ENCODE assay signal across 8 mouse cellular contexts in the genomic region with DNA sequence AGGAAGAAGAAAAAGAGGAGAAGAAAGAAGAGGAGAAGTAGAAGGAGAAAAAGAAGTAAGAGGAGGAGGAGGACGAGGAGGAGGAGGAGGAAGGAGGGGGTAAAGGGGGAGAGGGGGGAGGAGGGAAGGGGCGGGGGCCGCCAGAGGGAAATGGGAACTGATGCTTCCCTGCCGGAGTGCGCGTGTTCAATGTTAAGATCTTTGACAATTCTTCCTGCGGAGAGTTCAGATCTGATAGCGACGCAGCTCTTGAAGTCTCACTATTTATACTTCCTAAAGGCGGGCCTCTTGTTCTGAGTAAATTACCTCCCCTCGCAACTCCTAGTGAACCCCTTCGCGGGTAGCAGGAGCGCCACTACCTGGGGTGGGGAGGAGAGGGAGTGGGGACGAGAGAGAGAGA. TPM values are rescaled to one million over a fixed set of nuclear protein-coding genes. Genes with fewer than 3 reads are reported as not detected.
DNase-seq lines count a peak whose midpoint lies in the region; ATAC-seq and TF ChIP-seq lines count a peak whose summit lies in the region.

A gene (minus strand): TSS at position 66 of the 400 bp plus-strand sequence.

- H3K4me2 ChIP-seq in lung, embryonic 14.5 days, result peak within 1 kb of the TSS; percentile 71
- H3K4me2 ChIP-seq in hindbrain, postnatal 0 days (ENCODE audit: low read depth, low read length), result peak within 1 kb of the TSS; percentile 54
- peak within 1 kb of the TSS; percentile 62 for H3K4me2 ChIP-seq in midbrain, embryonic 16.5 days (ENCODE audit: low read length)

- H3K27ac ChIP-seq in lung, embryonic 14.5 days (ENCODE audit: low read depth), result no peak within 1 kb of the TSS
- no peak within 1 kb of the TSS for H3K27ac ChIP-seq in brown adipose tissue, adult 24 weeks (replicated peaks; ENCODE audit: low read depth, low read length)
- no peak within 1 kb of the TSS; the same call in 1 of the 2 replicates for H3K27ac ChIP-seq in hindbrain, postnatal 0 days
- peak within 1 kb of the TSS; percentile 84 for H3K27ac ChIP-seq in midbrain, embryonic 16.5 days (ENCODE audit: low read length)

- peak; percentile 52 for DNase-seq in lung, embryonic 14.5 days
- no peak for DNase-seq in lung, postnatal 4 days
- peak; percentile 15 for DNase-seq in hindbrain, postnatal 0 days (ENCODE audit: low spot score)
- DNase-seq in spleen, adult 18-20 months, result no peak
- no peak for DNase-seq in thymus, postnatal 14 days
- DNase-seq in thymus, postnatal 25 days, result no peak

- H3K4me3 ChIP-seq in lung, embryonic 14.5 days (ENCODE audit: low read depth, low read length), result peak within 1 kb of the TSS; percentile 41
- H3K4me3 ChIP-seq in brown adipose tissue, adult 24 weeks (ENCODE audit: insufficient read depth, low read depth, low read length), result peak within 1 kb of the TSS; percentile 79
- peak within 1 kb of the TSS; percentile 38 for H3K4me3 ChIP-seq in hindbrain, postnatal 0 days (ENCODE audit: low read length)
- H3K4me3 ChIP-seq in midbrain, embryonic 16.5 days (ENCODE audit: low read depth, low read length), result peak within 1 kb of the TSS; percentile 52

- under 1% methylated on average over 15 of the region's 15 CpGs for WGBS in lung, embryonic 14.5 days
- 0% methylated on average over 13 of the region's 15 CpGs for WGBS in hindbrain, postnatal 0 days
- under 1% methylated on average over 14 of the region's 15 CpGs for WGBS in midbrain, embryonic 16.5 days

- peak within 1 kb of the TSS; percentile 28; the same call in 1 of the 2 replicates for H3K9ac ChIP-seq in lung, embryonic 14.5 days
- no peak within 1 kb of the TSS for H3K9ac ChIP-seq in hindbrain, postnatal 0 days (replicated peaks; ENCODE audit: low read length)
- peak within 1 kb of the TSS; percentile 66 for H3K9ac ChIP-seq in midbrain, embryonic 16.5 days (ENCODE audit: low read depth, low read length)

- no peaks in the 10 kb centered on the region for H3K36me3 ChIP-seq in lung, embryonic 14.5 days (ENCODE audit: insufficient read depth)
- H3K36me3 ChIP-seq in hindbrain, postnatal 0 days (ENCODE audit: insufficient read depth, low read length), result no peaks in the 10 kb centered on the region
- no peaks in the 10 kb centered on the region for H3K36me3 ChIP-seq in midbrain, embryonic 16.5 days (ENCODE audit: control insufficient read depth, insufficient read depth, low read length)

- H3K9me3 ChIP-seq in lung, embryonic 14.5 days (ENCODE audit: low read depth, low read length), result no peaks in the 10 kb centered on the region
- no peaks in the 10 kb centered on the region for H3K9me3 ChIP-seq in hindbrain, postnatal 0 days (ENCODE audit: low read length)
- H3K9me3 ChIP-seq in midbrain, embryonic 16.5 days (replicated peaks; ENCODE audit: control insufficient read depth, low read length, poor library complexity, severe bottlenecking), result no peaks in the 10 kb centered on the region

- no peak for TF ChIP-seq CTCF in lung, embryonic 14.5 days (IDR thresholded peaks at IDR 0.05; ENCODE audit: low read depth)
- TF ChIP-seq CTCF in hindbrain, postnatal 0 days (IDR thresholded peaks at IDR 0.05; ENCODE audit: low read depth), result no peak

- H3K4me1 ChIP-seq in lung, embryonic 14.5 days (ENCODE audit: insufficient read depth), result peaks cover 7% of the 10 kb centered on the region; the same call in 1 of the 2 replicates
- peaks cover 6% of the 10 kb centered on the region; the same call in 1 of the 2 replicates for H3K4me1 ChIP-seq in brown adipose tissue, adult 24 weeks (ENCODE audit: control insufficient read depth, insufficient read depth, insufficient read length, low read length)
- 0 out of 2 replicates have a peak, but pooled peaks cover 8% of the 10 kb centered on the region for H3K4me1 ChIP-seq in hindbrain, postnatal 0 days (ENCODE audit: insufficient read depth, low read length)
- H3K4me1 ChIP-seq in midbrain, embryonic 16.5 days (ENCODE audit: control insufficient read depth, insufficient read depth, low read length), result peaks cover 21% of the 10 kb centered on the region

- peaks cover 78% of the 10 kb centered on the region for H3K27me3 ChIP-seq in lung, embryonic 14.5 days (ENCODE audit: insufficient read depth, low read length)
- peaks cover 49% of the 10 kb centered on the region for H3K27me3 ChIP-seq in hindbrain, postnatal 0 days (ENCODE audit: insufficient read depth, low read length)
- no peaks in the 10 kb centered on the region for H3K27me3 ChIP-seq in midbrain, embryonic 16.5 days (ENCODE audit: control insufficient read depth, insufficient read depth, low read depth, low read length)

- ATAC-seq in lung, embryonic 14.5 days (ENCODE audit: insufficient read depth), result no peak
- no peak for ATAC-seq in hindbrain, postnatal 0 days
- 0 out of 2 replicates have a peak, but pooled peaks have one; percentile 14 for ATAC-seq in midbrain, embryonic 16.5 days

RNA-seq across cellular contexts. Expression of the gene that starts here (rescaled TPM):
- 0.26 and 2.0 TPM in 2 replicates for polyA plus RNA-seq in lung, embryonic 14.5 days (2014; fragmentation: Nextera tagmentation; extraction: Ambion mirVana)
- 2.0 and 2.6 TPM in 2 replicates for polyA plus RNA-seq in brown adipose tissue, adult 24 weeks (2012; ENCODE audit: insufficient read depth, insufficient read length, missing spikeins)
- 24.0 and 33.2 TPM in 2 replicates for total RNA-seq in hindbrain, postnatal 0 days (2014; rRNA removed)
- 13.8 and 17.6 TPM in 2 replicates for polyA plus RNA-seq in hindbrain, postnatal 0 days (2015; fragmentation: Nextera tagmentation; extraction: Ambion mirVana)
- polyA plus RNA-seq in midbrain, embryonic 16.5 days (2015; fragmentation: Nextera tagmentation; extraction: Ambion mirVana), result 50.4 and 55.3 TPM in 2 replicates

Comparison
In these comparisons a context has a peak if more than half of its experiments do, and no peak if none do; other contexts are left out.
1. DNase-seq: peak in lung, embryonic 14.5 days (single experiment) and hindbrain, postnatal 0 days (single experiment); none in lung, postnatal 4 days (0 of 2), spleen, adult 18-20 months (0 of 2), thymus, postnatal 14 days (single experiment) and thymus, postnatal 25 days (single experiment).
2. Peak in every context shown above with its lines, with median percentiles within 50 percentile points of each other: H3K4me2 ChIP-seq and H3K4me3 ChIP-seq.